Mouse (Mus musculus): Measurements from ENCODE around the gene D130052B06Rik. TPM values are rescaled to one million over a fixed set of nuclear protein-coding genes. Genes with fewer than 3 reads are reported as not detected.
A peak's percentile ranks its signal among the peaks of the same experiment; 100 is the strongest.

Gene D130052B06Rik
- polyA plus RNA-seq, 1 experiment from 2014 or later, result not detected

GRCm38 (mm10) chr11:33579621-33580020 lies 19.5 kb upstream of the D130052B06Rik start:
- DNase-seq (peak; percentile 9), ATAC-seq (ENCODE audit: insufficient read depth) (no peak)
- Histone ChIP-seq H3K27me3 (ENCODE audit: insufficient read depth, low read length) (no peaks in the 10 kb centered on the region), H3K4me1 (ENCODE audit: insufficient read depth) (no peaks in the 10 kb centered on the region), H3K9ac (no peak overlapping the region), H3K36me3 (ENCODE audit: insufficient read depth) (no peaks in the 10 kb centered on the region), H3K4me2 (no peak overlapping the region), H3K4me3 (ENCODE audit: low read depth, low read length) (no peak overlapping the region), H3K27ac (ENCODE audit: low read depth) (no peak overlapping the region), H3K9me3 (ENCODE audit: low read depth, low read length) (no peaks in the 10 kb centered on the region)
- WGBS, result 30% methylated on average over 3 of the region's 3 CpGs
- TF ChIP-seq CTCF (IDR thresholded peaks at IDR 0.05; ENCODE audit: low read depth), result no peak

- Histone ChIP-seq H3K27me3 (ENCODE audit: insufficient read depth, low read length) (no peaks in the 10 kb centered on the region), H3K27ac (ENCODE audit: low read depth) (no peak overlapping the region), H3K4me1 (ENCODE audit: insufficient read depth) (no peaks in the 10 kb centered on the region), H3K9me3 (ENCODE audit: low read depth, low read length) (no peaks in the 10 kb centered on the region), H3K4me3 (ENCODE audit: low read depth, low read length) (no peak overlapping the region), H3K9ac (no peak overlapping the region), H3K36me3 (ENCODE audit: insufficient read depth) (no peaks in the 10 kb centered on the region), H3K4me2 (no peak overlapping the region)
- 63% methylated on average over 6 of the region's 6 CpGs for WGBS
- ATAC-seq (ENCODE audit: insufficient read depth), result no peak
- TF ChIP-seq CTCF (IDR thresholded peaks at IDR 0.05; ENCODE audit: low read depth), result no peak
- DNase-seq, result no peak
Measured at GRCm38 (mm10) chr11:33586614-33587013, 12.5 kb upstream of the D130052B06Rik start.

- Histone ChIP-seq H3K27ac (ENCODE audit: low read depth) (no peak overlapping the region), H3K9me3 (ENCODE audit: low read depth, low read length) (no peaks in the 10 kb centered on the region), H3K4me3 (ENCODE audit: low read depth, low read length) (no peak overlapping the region), H3K27me3 (ENCODE audit: insufficient read depth, low read length) (no peaks in the 10 kb centered on the region), H3K36me3 (ENCODE audit: insufficient read depth) (no peaks in the 10 kb centered on the region), H3K4me1 (ENCODE audit: insufficient read depth) (no peaks in the 10 kb centered on the region), H3K9ac (no peak overlapping the region), H3K4me2 (no peak overlapping the region)
- DNase-seq (no peak), ATAC-seq (ENCODE audit: insufficient read depth) (no peak)
- 77% methylated on average over 3 of the region's 3 CpGs for WGBS
- TF ChIP-seq CTCF (IDR thresholded peaks at IDR 0.05; ENCODE audit: low read depth), result no peak
Measured at GRCm38 (mm10) chr11:33590771-33591170, 8.3 kb upstream of the D130052B06Rik start.

GRCm38 (mm10) chr11:33592826-33593225 lies 6.3 kb upstream of the D130052B06Rik start:
- Histone ChIP-seq H3K36me3 (ENCODE audit: insufficient read depth) (no peaks in the 10 kb centered on the region), H3K27ac (ENCODE audit: low read depth) (no peak overlapping the region), H3K9ac (no peak overlapping the region), H3K27me3 (ENCODE audit: insufficient read depth, low read length) (no peaks in the 10 kb centered on the region), H3K4me1 (ENCODE audit: insufficient read depth) (no peaks in the 10 kb centered on the region), H3K9me3 (ENCODE audit: low read depth, low read length) (no peaks in the 10 kb centered on the region), H3K4me3 (ENCODE audit: low read depth, low read length) (no peak overlapping the region), H3K4me2 (no peak overlapping the region)
- ATAC-seq (ENCODE audit: insufficient read depth), result no peak
- TF ChIP-seq CTCF (IDR thresholded peaks at IDR 0.05; ENCODE audit: low read depth), result no peak
- WGBS, result 73% methylated on average over 4 of the region's 4 CpGs
- no peak for DNase-seq

- no peak for TF ChIP-seq CTCF (IDR thresholded peaks at IDR 0.05; ENCODE audit: low read depth)
- Histone ChIP-seq H3K27me3 (ENCODE audit: insufficient read depth, low read length) (no peaks in the 10 kb centered on the region), H3K27ac (ENCODE audit: low read depth) (no peak overlapping the region), H3K4me1 (ENCODE audit: insufficient read depth) (no peaks in the 10 kb centered on the region), H3K4me3 (ENCODE audit: low read depth, low read length) (no peak overlapping the region), H3K36me3 (ENCODE audit: insufficient read depth) (no peaks in the 10 kb centered on the region), H3K4me2 (no peak overlapping the region), H3K9ac (no peak overlapping the region), H3K9me3 (ENCODE audit: low read depth, low read length) (no peaks in the 10 kb centered on the region)
- 79% methylated on average over 4 of the region's 4 CpGs for WGBS
- DNase-seq (no peak), ATAC-seq (ENCODE audit: insufficient read depth) (no peak)
Measured at GRCm38 (mm10) chr11:33596655-33597054, 2.4 kb upstream of the D130052B06Rik start.

- no peak overlapping the region for H3K4me3 ChIP-seq (ENCODE audit: low read depth, low read length)
- no peak overlapping the region for H3K27ac ChIP-seq (ENCODE audit: low read depth)
- H3K4me2 ChIP-seq, result no peak overlapping the region
- WGBS, result 27% methylated on average over 2 of the region's 2 CpGs
- H3K36me3 ChIP-seq (ENCODE audit: insufficient read depth), result no peaks in the 10 kb centered on the region
- DNase-seq (no peak), ATAC-seq (ENCODE audit: insufficient read depth) (no peak)
- TF ChIP-seq CTCF (IDR thresholded peaks at IDR 0.05; ENCODE audit: low read depth), result no peak
- no peaks in the 10 kb centered on the region for H3K4me1 ChIP-seq (ENCODE audit: insufficient read depth)
- no peaks in the 10 kb centered on the region for H3K9me3 ChIP-seq (ENCODE audit: low read depth, low read length)
- H3K27me3 ChIP-seq (ENCODE audit: insufficient read depth, low read length), result no peaks in the 10 kb centered on the region
- no peak overlapping the region for H3K9ac ChIP-seq
Measured at GRCm38 (mm10) chr11:33603174-33603573, 4.1 kb downstream of the D130052B06Rik start.

GRCm38 (mm10) chr11:33607784-33608183 lies 8.7 kb downstream of the D130052B06Rik start:
- no peak for TF ChIP-seq CTCF (IDR thresholded peaks at IDR 0.05; ENCODE audit: low read depth)
- no peaks in the 10 kb centered on the region for H3K36me3 ChIP-seq (ENCODE audit: insufficient read depth)
- H3K4me1 ChIP-seq (ENCODE audit: insufficient read depth), result no peaks in the 10 kb centered on the region
- no peak overlapping the region for H3K4me3 ChIP-seq (ENCODE audit: low read depth, low read length)
- no peak overlapping the region for H3K9ac ChIP-seq
- H3K9me3 ChIP-seq (ENCODE audit: low read depth, low read length), result no peaks in the 10 kb centered on the region
- no peak overlapping the region for H3K4me2 ChIP-seq
- DNase-seq (no peak), ATAC-seq (ENCODE audit: insufficient read depth) (peak; percentile 58; the same call in 1 of the 2 replicates)
- H3K27me3 ChIP-seq (ENCODE audit: insufficient read depth, low read length), result no peaks in the 10 kb centered on the region
- 5% methylated on average over 3 of the region's 3 CpGs for WGBS
- H3K27ac ChIP-seq (ENCODE audit: low read depth), result no peak overlapping the region

GRCm38 (mm10) chr11:33614218-33614617 lies 15.1 kb downstream of the D130052B06Rik start:
- DNase-seq, result peak; percentile 89
- no peak overlapping the region for H3K4me3 ChIP-seq (ENCODE audit: low read depth, low read length)
- 6% methylated on average over 15 of the region's 15 CpGs for WGBS
- no peak overlapping the region for H3K4me2 ChIP-seq
- H3K9ac ChIP-seq, result no peak overlapping the region
- no peak overlapping the region for H3K27ac ChIP-seq (ENCODE audit: low read depth)
- ATAC-seq (ENCODE audit: insufficient read depth), result peak; percentile 87
- no peaks in the 10 kb centered on the region for H3K36me3 ChIP-seq (ENCODE audit: insufficient read depth)
- no peaks in the 10 kb centered on the region for H3K4me1 ChIP-seq (ENCODE audit: insufficient read depth)
- peak; percentile 95 for TF ChIP-seq CTCF (IDR thresholded peaks at IDR 0.05; ENCODE audit: low read depth)
- no peaks in the 10 kb centered on the region for H3K27me3 ChIP-seq (ENCODE audit: insufficient read depth, low read length)
- H3K9me3 ChIP-seq (ENCODE audit: low read depth, low read length), result no peaks in the 10 kb centered on the region

Data from lung, embryonic 14.5 days (tissue).